Comparison of ENCODE assay signal across 14 mouse cellular contexts in the genomic region with DNA sequence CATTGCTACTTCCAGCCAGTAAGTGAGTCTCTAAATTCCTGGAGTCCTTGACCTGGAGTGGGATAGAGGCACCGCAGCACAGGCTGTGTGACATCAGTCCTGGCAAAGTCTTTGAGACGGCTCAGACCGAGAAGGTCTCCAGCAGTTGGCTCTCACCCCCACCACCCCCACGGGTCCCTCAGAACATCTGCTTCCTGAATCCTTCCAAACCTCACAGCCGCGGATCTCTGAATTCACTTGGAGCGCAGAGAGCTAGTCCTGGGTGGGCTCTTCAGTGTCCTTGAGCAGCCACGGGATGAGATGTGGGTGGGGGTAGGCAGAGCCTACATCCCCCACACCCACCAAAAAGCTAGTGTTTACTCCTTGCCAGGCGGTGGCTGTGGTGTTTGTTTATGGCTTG. TPM values are rescaled to one million over a fixed set of nuclear protein-coding genes. Genes with fewer than 3 reads are reported as not detected.
DNase-seq lines count a peak whose midpoint lies in the region; ATAC-seq and TF ChIP-seq lines count a peak whose summit lies in the region.
"Had no signal": no experiment of that assay in that cellular context is flagged by ENCODE, and none has a peak within 500 bp of the region (broad histone marks: within the 10 kb centered on the region; RNA-seq: fewer than 3 reads in every experiment).

No protein-coding gene starts in this region.

- 66% methylated on average over 9 of the region's 9 CpGs for WGBS in heart, adult 2 months
- WGBS in heart, embryonic 10.5 days: 83% methylated on average over 9 of the region's 9 CpGs
- WGBS in forebrain, embryonic 13.5 days: 89% methylated on average over 9 of the region's 9 CpGs
- WGBS in embryonic facial prominence, embryonic 10.5 days: 88% methylated on average over 9 of the region's 9 CpGs

- H3K36me3 ChIP-seq in heart, adult 2 months (ENCODE audit: control insufficient read depth, insufficient read depth, low read length): no peaks in the 10 kb centered on the region
- H3K36me3 ChIP-seq in heart, embryonic 10.5 days: no peaks in the 10 kb centered on the region
- no peaks in the 10 kb centered on the region for H3K36me3 ChIP-seq in forebrain, embryonic 13.5 days (ENCODE audit: poor library complexity, severe bottlenecking)
- no peaks in the 10 kb centered on the region for H3K36me3 ChIP-seq in embryonic facial prominence, embryonic 10.5 days (replicated peaks)
- H3K36me3 ChIP-seq: hindbrain, embryonic 10.5 days had no signal

- intact Hi-C loops in heart, adult 2 months (cut with DNase I): no loop called here
- intact Hi-C loops in heart, postnatal 36 days (cut with DNase I): no loop called here

- no peaks in the 10 kb centered on the region for H3K4me1 ChIP-seq in heart, adult 2 months (ENCODE audit: control insufficient read depth, insufficient read depth, low read length)
- H3K4me1 ChIP-seq in heart, embryonic 10.5 days: 0 out of 2 replicates have a peak, but pooled peaks cover 5% of the 10 kb centered on the region
- no peaks in the 10 kb centered on the region for H3K4me1 ChIP-seq in forebrain, embryonic 13.5 days
- H3K4me1 ChIP-seq in embryonic facial prominence, embryonic 10.5 days: no peaks in the 10 kb centered on the region

- no peak for ATAC-seq in forebrain, embryonic 13.5 days
- ATAC-seq: midbrain, embryonic 16.5 days had no signal

- no peaks in the 10 kb centered on the region for H3K79me2 ChIP-seq in heart, adult 2 months (replicated peaks; ENCODE audit: control insufficient read depth, insufficient read depth, low read length)

- H3K27me3 ChIP-seq in heart, adult 2 months (ENCODE audit: control insufficient read depth, insufficient read depth, low read length): no peaks in the 10 kb centered on the region
- H3K27me3 ChIP-seq in heart, embryonic 10.5 days (ENCODE audit: insufficient read depth, poor library complexity, severe bottlenecking): peaks cover 41% of the 10 kb centered on the region
- no peaks in the 10 kb centered on the region for H3K27me3 ChIP-seq in forebrain, embryonic 13.5 days
- H3K27me3 ChIP-seq in embryonic facial prominence, embryonic 10.5 days (replicated peaks; ENCODE audit: low read depth, poor library complexity, severe bottlenecking): no peaks in the 10 kb centered on the region

- H3K27ac ChIP-seq in heart, adult 2 months: no peak overlapping the region
- H3K27ac ChIP-seq in heart, embryonic 10.5 days: no peak overlapping the region
- H3K27ac ChIP-seq in forebrain, embryonic 13.5 days: no peak overlapping the region
- no peak overlapping the region for H3K27ac ChIP-seq in layer of hippocampus, adult 2 months
- H3K27ac ChIP-seq in embryonic facial prominence, embryonic 10.5 days (replicated peaks): no peak overlapping the region
- H3K27ac ChIP-seq: hindbrain, embryonic 10.5 days; macrophage had no signal

- H3K4me3 ChIP-seq in heart, adult 2 months: no peak overlapping the region
- no peak overlapping the region for H3K4me3 ChIP-seq in heart, embryonic 10.5 days
- H3K4me3 ChIP-seq in forebrain, embryonic 13.5 days: no peak overlapping the region
- H3K4me3 ChIP-seq in layer of hippocampus, adult 2 months: no peak overlapping the region
- H3K4me3 ChIP-seq in embryonic facial prominence, embryonic 10.5 days: no peak overlapping the region
- H3K4me3 ChIP-seq: hindbrain, embryonic 10.5 days had no signal

- no peak for TF ChIP-seq EP300 in heart, adult 2 months (IDR thresholded peaks at IDR 0.05; ENCODE audit: insufficient read depth, low read depth, low read length)

- no peak overlapping the region for H3K4me2 ChIP-seq in forebrain, embryonic 13.5 days
- H3K4me2 ChIP-seq: liver, embryonic 11.5 days had no signal

- peak; percentile 54 to 73 for DNase-seq in heart, adult 2 months
- no peak for DNase-seq in heart, embryonic 10.5 days (ENCODE audit: low spot score)
- peak; percentile 42 to 68 for DNase-seq in gastrocnemius, adult 8-10 months (ENCODE audit: low spot score in 2 of 2)
- peak; percentile 30 to 61 for DNase-seq in heart, postnatal 36 days
- DNase-seq in kidney, postnatal 4 days: peak; percentile 53 to 75
- no peak for DNase-seq in layer of hippocampus, adult 2 months (ENCODE audit: low spot score in 2 of 2)
- no peak for DNase-seq in embryonic facial prominence, embryonic 10.5 days (ENCODE audit: low spot score)
- DNase-seq: cerebellum, adult 11-12 months; thymus, postnatal 14 days had no signal

- H3K9me3 ChIP-seq in heart, embryonic 10.5 days: peaks cover 4% of the 10 kb centered on the region; the same call in 1 of the 2 replicates
- H3K9me3 ChIP-seq in forebrain, embryonic 13.5 days (replicated peaks): peaks cover 9% of the 10 kb centered on the region; the same call in 1 of the 2 replicates
- peaks cover 7% of the 10 kb centered on the region for H3K9me3 ChIP-seq in embryonic facial prominence, embryonic 10.5 days

- H3K9ac ChIP-seq in heart, adult 2 months (ENCODE audit: low read depth, low read length): no peak overlapping the region
- no peak overlapping the region for H3K9ac ChIP-seq in forebrain, embryonic 13.5 days

- no peak for TF ChIP-seq CTCF in heart, adult 2 months (IDR thresholded peaks at IDR 0.05)
- TF ChIP-seq CTCF in layer of hippocampus, adult 2 months (conservative IDR thresholded peaks at IDR 0.05): no peak

- no peak for TF ChIP-seq POLR2A in heart, adult 2 months (IDR thresholded peaks at IDR 0.05; ENCODE audit: insufficient read depth, low read depth, low read length)

RNA-seq across cellular contexts. Expression of gene Hmcn2, which starts 57.2 kb away (rescaled TPM):
- total RNA-seq in heart, adult 2 months (2021): 1 to 10 TPM; 7.2 to 8.3 TPM
- 22.8 and 24.3 TPM in 2 replicates for polyA plus RNA-seq in heart, adult 2 months (2012; rRNA removed)
- 0.33 and 0.52 TPM in 2 replicates for polyA plus RNA-seq in heart, embryonic 10.5 days (2016; fragmentation: Nextera tagmentation; extraction: Ambion mirVana)
- 10 to 100 TPM; 14.5 to 18.4 (median 17.5) TPM for total RNA-seq in gastrocnemius, adult 8-10 months (2022)
- 10 to 100 TPM; 12.5 to 16.2 TPM for total RNA-seq in heart, postnatal 36 days (2021)
- polyA plus RNA-seq in forebrain, embryonic 13.5 days (2015; fragmentation: Nextera tagmentation; extraction: Ambion mirVana): 0.06 and 0.16 TPM in 2 replicates
- under 1 TPM; 0.32 to 0.51 TPM for total RNA-seq in layer of hippocampus, adult 2 months (2021)
- polyA plus RNA-seq in embryonic facial prominence, embryonic 10.5 days (2016; fragmentation: Nextera tagmentation; extraction: Ambion mirVana): 0.15 TPM in 1 of 2 replicates, not detected in the other
- polyA plus RNA-seq: hindbrain, embryonic 10.5 days; macrophage had no signal

Comparison
In these comparisons a context has a peak if more than half of its experiments do, and no peak if none do; other contexts are left out.
1. DNase-seq: peak in heart, adult 2 months (2 of 2), gastrocnemius, adult 8-10 months (2 of 2), heart, postnatal 36 days (2 of 2) and kidney, postnatal 4 days (2 of 2); none in heart, embryonic 10.5 days (single experiment), layer of hippocampus, adult 2 months (0 of 2) and embryonic facial prominence, embryonic 10.5 days (single experiment).
2. RNA of gene Hmcn2, which starts 57.2 kb away (total RNA-seq): 14.5 to 18.4 TPM in gastrocnemius, adult 8-10 months, 12.5 to 16.2 TPM in heart, postnatal 36 days and 7.2 to 8.3 TPM in heart, adult 2 months; 0.32 to 0.51 TPM in layer of hippocampus, adult 2 months; every median in the first group is over 4 times any median in the second.